Mouse (Mus musculus) olfactory bulb, adult 2 months (tissue): ENCODE results near the gene Mief1.

Experiments
- CTCF ChIP-seq: fragments of 200-500 bp; IDR thresholded peaks from 2 replicates; pipeline ENCODE4 v1.5.1; 2012; ENCODE audit warnings: low read depth, mild to moderate bottlenecking, low read length, moderate library complexity; ENCODE audit not compliant: insufficient read depth
- POLR2A ChIP-seq: fragments of 200-500 bp; IDR thresholded peaks from 2 replicates; pipeline ENCODE4 v1.6.1; 2012; ENCODE audit warnings: mild to moderate bottlenecking, low read depth, low read length, moderate library complexity; ENCODE audit not compliant: insufficient read depth

GRCm38 (mm10) chr15:80206057-80206565 is 27.7 kb upstream of the Mief1 start:
- no peak for TF ChIP-seq POLR2A
- no peak for TF ChIP-seq CTCF
